Mouse (Mus musculus) natural killer cell, adult 2 months (primary cell): ENCODE measurements around the gene Zic1.

Experiments used
- DNase-seq, 2 experiments: peaks; one replicate each; pipeline ENCODE4 v3.0.0; 2022; ENCODE audit warnings: low spot score in 2 of 2

Gene Zic1

GRCm38 (mm10) chr9:91354434-91355269, 11.0 kb downstream of the Zic1 start:
- DNase-seq, result no peak

GRCm38 (mm10) chr9:91353551-91354433, 11.8 kb downstream of the Zic1 start:
- no peak for DNase-seq

GRCm38 (mm10) chr9:91352786-91353185, 12.8 kb downstream of the Zic1 start:
- DNase-seq, result no peak

- DNase-seq, result no peak
These were observed 13.6 kb downstream of the Zic1 start for GRCm38 (mm10) chr9:91351961-91352411.

GRCm38 (mm10) chr9:91351361-91351760, 14.2 kb downstream of the Zic1 start:
- no peak for DNase-seq

GRCm38 (mm10) chr9:91350861-91351291, 14.7 kb downstream of the Zic1 start:
- no peak for DNase-seq

GRCm38 (mm10) chr9:91350211-91350791, 15.3 kb downstream of the Zic1 start:
- no peak for DNase-seq

- DNase-seq, result no peak
These were observed 16.9 kb downstream of the Zic1 start for GRCm38 (mm10) chr9:91348746-91349145.

- DNase-seq, result no peak
These were observed 18.0 kb downstream of the Zic1 start for GRCm38 (mm10) chr9:91347591-91347990.
